Mouse (Mus musculus) cerebellum, adult 2 months (tissue): ENCODE data around the gene Snap91. TPM values are rescaled to one million over a fixed set of nuclear protein-coding genes. Genes with fewer than 3 reads are reported as not detected.

Experiments used
- DNase-seq, 2 experiments: peaks; one replicate each; pipeline ENCODE4 v3.0.0; 2021
- H3K27ac ChIP-seq: fragments of 200-500 bp; 2 replicates; pipeline ENCODE4 v1.5.1; 2012; ENCODE audit warnings: low read length, control low read depth, inconsistent platforms; ENCODE audit not compliant: insufficient read depth
- H3K27me3 ChIP-seq: fragments of 200-500 bp; 2 replicates; pipeline ENCODE4 v1.6.1; 2012; ENCODE audit warnings: inconsistent platforms, mild to moderate bottlenecking, low read length, moderate library complexity; ENCODE audit not compliant: control insufficient read depth, insufficient read depth
- H3K4me1 ChIP-seq: fragments of 200-500 bp; 2 replicates; pipeline ENCODE4 v1.6.1; 2011; ENCODE audit warnings: low read length; ENCODE audit not compliant: control insufficient read depth, insufficient read depth
- H3K4me3 ChIP-seq: fragments of 200-500 bp; replicated peaks from 2 replicates; pipeline ENCODE3; 2011; ENCODE audit warnings: mild to moderate bottlenecking, low read depth, low read length, control low read depth; ENCODE audit not compliant: insufficient read depth
- CTCF ChIP-seq: fragments of 200-500 bp; IDR thresholded peaks from 2 replicates; pipeline ENCODE4 v1.5.1; 2011; ENCODE audit warnings: low read depth, mild to moderate bottlenecking, control low read depth, low read length, moderate library complexity, borderline replicate concordance; ENCODE audit not compliant: insufficient read depth
- POLR2A ChIP-seq: fragments of 200-500 bp; IDR thresholded peaks from 2 replicates; pipeline ENCODE4 v1.6.1; 2011; ENCODE audit warnings: low read length, control low read depth, borderline replicate concordance; ENCODE audit not compliant: insufficient read depth
- WGBS: fragments of 180-500 bp; shearing (Covaris S2); methylation state at CpG from one replicate; pipeline ENCODE4 v1.1.7; 2018; 5-methylcytosine and 5-hydroxymethylcytosine counted together
- polyA plus RNA-seq: library from polyadenylated mRNA; depleted of rRNA; stranded (reverse); fragments of >200 nt; gene quantifications from 2 replicates; pipeline ENCODE4 v1.2.3, GENCODE M21; 2012

Snap91 gene
- polyA plus RNA-seq, 1 experiment: 234 TPM

- WGBS: 24% methylated on average over 6 of the region's 6 CpGs
- Histone ChIP-seq H3K4me1 (no peaks in the 10 kb centered on the region; the same call in 1 of the 2 replicates), H3K27ac (peak overlapping the region; percentile 39; the same call in 1 of the 2 replicates), H3K4me3 (peak overlapping the region; percentile 66), H3K27me3 (no peaks in the 10 kb centered on the region)
- no peak for DNase-seq
- TF ChIP-seq CTCF (no peak), POLR2A (no peak)
These were observed 1.7 kb downstream of the Snap91 start for GRCm38 (mm10) chr9:86878716-86879115.

GRCm38 (mm10) chr9:86873681-86874080, 6.8 kb downstream of the Snap91 start:
- TF ChIP-seq CTCF (no peak), POLR2A (no peak)

DNA sequence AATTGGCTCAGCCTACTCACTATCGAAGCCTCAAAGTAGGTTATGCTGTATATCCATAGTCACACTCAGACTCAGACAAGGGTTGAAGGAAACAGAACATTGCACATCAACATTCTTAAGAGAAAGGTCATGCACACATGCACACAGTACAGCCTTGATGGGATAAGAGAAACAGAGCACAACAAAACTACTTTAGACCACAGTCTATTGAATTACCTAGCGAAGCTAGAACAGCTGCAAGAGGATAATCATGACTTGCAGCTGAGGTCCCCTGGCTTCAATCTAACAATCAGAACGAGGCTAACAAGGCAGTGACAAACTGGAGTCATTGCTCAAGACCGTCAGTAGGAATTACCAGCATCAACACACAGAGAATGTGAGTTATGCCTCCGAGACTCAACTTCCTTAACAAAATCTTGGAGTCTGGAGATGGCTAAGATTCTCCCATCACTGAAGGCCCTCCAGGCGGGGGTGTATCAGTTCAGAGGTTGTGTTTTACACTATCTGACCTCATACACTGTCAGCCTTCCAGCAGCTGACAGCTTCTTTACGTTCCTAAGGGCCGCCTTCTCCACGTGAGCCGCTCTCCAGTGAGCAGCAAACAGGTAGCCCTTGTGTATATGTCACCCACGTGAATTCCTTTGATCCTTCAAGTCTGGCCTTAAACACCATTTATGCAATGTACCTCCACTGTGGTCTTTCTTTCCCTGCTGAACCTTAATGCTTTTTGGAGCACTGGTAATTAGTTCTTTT, 10.7 kb downstream of the Snap91 start:
- DNase-seq: no peak
- H3K4me3 ChIP-seq: no peak overlapping the region
- H3K27ac ChIP-seq: no peak overlapping the region
- WGBS: 51% methylated on average over 11 of the region's 11 CpGs
- H3K27me3 ChIP-seq: no peaks in the 10 kb centered on the region
- TF ChIP-seq POLR2A: no peak
- no peak for TF ChIP-seq CTCF
- H3K4me1 ChIP-seq: peaks cover 12% of the 10 kb centered on the region

More at GRCm38 (mm10) chr9:86873681-86874080, 6.8 kb downstream of the Snap91 start:
- H3K4me1 ChIP-seq: peaks cover 12% of the 10 kb centered on the region
- 81% methylated on average over 4 of the region's 4 CpGs for WGBS
- H3K4me3 ChIP-seq: no peak overlapping the region
- no peak overlapping the region for H3K27ac ChIP-seq
- DNase-seq: no peak
- no peaks in the 10 kb centered on the region for H3K27me3 ChIP-seq

GRCm38 (mm10) chr9:86858101-86858500, 22.4 kb downstream of the Snap91 start:
- TF ChIP-seq CTCF (no peak), POLR2A (no peak)
- no peak overlapping the region for H3K4me3 ChIP-seq
- H3K4me1 ChIP-seq: peaks cover 6% of the 10 kb centered on the region; the same call in 1 of the 2 replicates
- no peaks in the 10 kb centered on the region for H3K27me3 ChIP-seq
- 75% methylated on average over 4 of the region's 4 CpGs for WGBS
- no peak for DNase-seq
- H3K27ac ChIP-seq: no peak overlapping the region

GRCm38 (mm10) chr9:86857626-86858025, 22.8 kb downstream of the Snap91 start:
- Histone ChIP-seq H3K27ac (no peak overlapping the region), H3K4me1 (peaks cover 10% of the 10 kb centered on the region), H3K27me3 (no peaks in the 10 kb centered on the region), H3K4me3 (no peak overlapping the region)
- WGBS: 91% methylated on average over 2 of the region's 2 CpGs
- DNase-seq: no peak
- no peak for TF ChIP-seq POLR2A

DNA sequence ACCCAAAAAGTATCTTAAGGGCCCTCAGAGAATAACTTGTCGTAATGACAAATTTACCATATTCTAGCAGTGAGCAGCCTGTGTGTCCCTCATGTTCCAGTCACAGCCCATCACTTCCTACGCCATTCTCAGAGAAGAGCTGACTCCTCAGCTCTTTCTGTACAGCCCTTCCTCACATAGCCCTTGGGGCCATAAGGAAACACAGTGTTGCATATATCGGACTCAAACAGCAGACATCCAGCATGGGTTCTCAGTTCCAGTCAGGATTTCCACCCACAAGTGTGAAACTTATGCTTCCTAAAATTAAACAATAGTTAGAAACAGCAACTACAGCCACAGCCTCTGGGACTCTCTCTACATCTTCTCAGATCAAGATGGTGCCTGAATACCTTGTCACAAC, 27.6 kb downstream of the Snap91 start:
- WGBS: 87% methylated on average over 3 of the region's 3 CpGs
- TF ChIP-seq CTCF: no peak
- no peak for TF ChIP-seq POLR2A
- peaks cover 22% of the 10 kb centered on the region for H3K4me1 ChIP-seq

DNA sequence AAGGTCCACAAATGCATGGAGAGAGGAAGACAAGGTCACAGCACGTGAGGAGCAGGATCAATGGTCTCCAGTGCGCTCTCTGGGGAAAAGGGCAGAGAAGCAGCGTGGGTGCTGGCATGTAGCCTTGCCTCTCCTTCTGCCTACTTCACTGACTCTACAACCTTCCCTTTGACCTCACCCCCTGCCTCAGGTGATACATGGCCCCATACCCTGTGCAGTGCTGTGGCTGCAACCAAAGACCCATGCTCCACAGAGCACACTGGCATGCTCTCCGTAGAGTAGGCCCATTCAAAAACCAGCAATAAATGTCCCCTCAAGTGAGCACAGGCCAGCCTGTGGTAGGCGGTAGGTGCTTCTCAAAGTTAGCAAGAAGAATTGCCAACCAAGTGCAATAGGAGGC, 28.8 kb downstream of the Snap91 start:
- Histone ChIP-seq H3K27ac (no peak overlapping the region), H3K27me3 (no peaks in the 10 kb centered on the region), H3K4me3 (no peak overlapping the region), H3K4me1 (peaks cover 26% of the 10 kb centered on the region)
- no peak for DNase-seq
- WGBS: 64% methylated on average over 5 of the region's 5 CpGs
- TF ChIP-seq POLR2A: no peak

More for the DNA sequence above, 27.6 kb downstream of the Snap91 start:
- no peak overlapping the region for H3K27ac ChIP-seq
- no peak overlapping the region for H3K4me3 ChIP-seq
- DNase-seq: no peak
- no peaks in the 10 kb centered on the region for H3K27me3 ChIP-seq

- peaks cover 27% of the 10 kb centered on the region for H3K4me1 ChIP-seq
- H3K4me3 ChIP-seq: no peak overlapping the region
- DNase-seq: peak in 1 of 2 experiments; percentile 53
- 17% methylated on average over 3 of the region's 3 CpGs for WGBS
- TF ChIP-seq CTCF (no peak), POLR2A (no peak)
- no peak overlapping the region for H3K27ac ChIP-seq
- no peaks in the 10 kb centered on the region for H3K27me3 ChIP-seq
These were observed 29.8 kb downstream of the Snap91 start for GRCm38 (mm10) chr9:86850452-86851207.
